Mouse (Mus musculus): Measurements from ENCODE around the gene 1700008O03Rik. TPM values are rescaled to one million over a fixed set of nuclear protein-coding genes. Genes with fewer than 3 reads are reported as not detected.

1700008O03Rik gene
- not detected for polyA plus RNA-seq (2017; shearing (Covaris generic))

DNA sequence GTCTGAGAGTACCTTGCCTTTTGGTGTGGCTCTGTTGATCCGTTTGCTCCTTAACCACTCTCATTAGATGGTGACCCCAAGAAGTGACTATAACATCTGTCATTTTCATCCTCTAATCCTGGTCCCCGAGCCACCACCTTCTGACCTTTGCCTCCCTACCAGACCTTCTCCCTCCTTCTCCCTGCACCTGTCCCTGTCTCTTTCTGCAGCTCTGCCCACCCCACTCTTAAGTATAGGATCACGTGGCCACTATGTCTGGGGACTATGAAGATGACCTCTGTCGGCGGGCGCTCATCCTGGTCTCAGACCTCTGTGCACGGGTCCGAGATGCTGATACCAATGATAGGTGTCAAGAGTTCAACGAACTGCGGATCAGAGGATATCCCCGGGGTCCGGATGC is at the start of gene 1700008O03Rik:
Gene 1700008O03Rik, minus strand, starts transcription at position 101 of the 400 bp plus-strand sequence.

GRCm38 (mm10) chr7:44428968-44429521 is 43.4 kb upstream of the 1700008O03Rik start, which contains the start of gene Lrrc4b:
TSS of gene Lrrc4b (plus strand) at chr7:44429018.

DNA sequence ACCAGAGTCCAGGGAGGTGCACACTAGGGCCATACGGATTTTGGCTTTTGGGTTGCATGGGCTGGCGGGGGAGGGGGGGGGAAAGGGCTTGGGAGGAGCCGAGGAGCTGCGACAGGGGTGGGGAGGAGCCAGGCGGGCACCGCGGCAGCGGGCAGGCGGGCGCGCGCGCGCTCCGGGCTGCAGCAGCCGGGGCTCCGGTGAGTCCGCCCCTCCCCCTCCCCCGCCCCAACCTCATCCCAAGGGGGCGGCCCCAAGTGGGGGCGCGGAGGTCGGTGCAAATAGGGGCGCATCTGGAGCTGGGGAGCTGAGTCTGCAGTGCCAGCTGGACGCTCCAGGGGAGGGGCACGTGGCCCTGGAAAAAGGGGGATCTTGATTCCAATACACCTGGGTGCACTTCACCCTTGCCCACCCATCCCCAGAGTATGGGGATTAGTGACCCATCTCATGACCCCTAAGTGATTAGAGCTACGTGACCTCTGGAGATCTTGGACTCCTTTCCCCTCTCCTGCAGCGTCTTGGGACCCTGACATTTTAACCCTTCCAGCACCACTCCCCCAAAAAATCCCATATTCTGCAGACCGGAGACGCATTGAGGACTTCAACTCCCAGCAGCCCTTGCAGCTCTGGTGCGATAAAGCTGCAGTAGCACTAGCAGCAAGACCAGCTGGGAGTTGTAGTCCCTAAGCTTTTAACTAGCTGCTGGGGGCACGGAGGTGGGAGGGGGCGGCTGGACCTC is 1.5 kb downstream of the 1700008O03Rik start, which contains the start of gene Syt3:
Gene Syt3, plus strand, starts transcription at position 123 of the 736 bp plus-strand sequence.

Other genes with a start within 250 kb of the 1700008O03Rik start
- gene Klk1b16, start 249.1 kb downstream of the 1700008O03Rik start, polyA plus RNA-seq (2017; shearing (Covaris generic)): not detected
- gene Klk1b24, start 197.6 kb downstream of the 1700008O03Rik start, polyA plus RNA-seq (2017; shearing (Covaris generic)): not detected
- not detected for gene Klk1b3, start 187.6 kb downstream of the 1700008O03Rik start, polyA plus RNA-seq (2017; shearing (Covaris generic))
- gene Klk1b4, start 178.4 kb downstream of the 1700008O03Rik start, polyA plus RNA-seq (2017; shearing (Covaris generic)): not detected
- gene Klk1b5, start 169.9 kb downstream of the 1700008O03Rik start, polyA plus RNA-seq (2017; shearing (Covaris generic)): not detected
- not detected for gene Klk1, start 160.5 kb downstream of the 1700008O03Rik start, polyA plus RNA-seq (2017; shearing (Covaris generic))
- not detected for gene Gm36864, start 149.6 kb downstream of the 1700008O03Rik start, polyA plus RNA-seq (2017; shearing (Covaris generic))
- gene 1700028J19Rik, start 139.1 kb downstream of the 1700008O03Rik start, polyA plus RNA-seq (2017; shearing (Covaris generic)): 0.85 TPM
- 192 TPM for gene 2410002F23Rik, start 139.1 kb downstream of the 1700008O03Rik start, polyA plus RNA-seq (2017; shearing (Covaris generic))
- gene Acp4, start 128.4 kb downstream of the 1700008O03Rik start, polyA plus RNA-seq (2017; shearing (Covaris generic)): not detected
- not detected for gene Gm15517, start 124.4 kb downstream of the 1700008O03Rik start, polyA plus RNA-seq (2017; shearing (Covaris generic))
- gene Clec11a, start 78.9 kb downstream of the 1700008O03Rik start, polyA plus RNA-seq (2017; shearing (Covaris generic)): 0.12 TPM
- gene Shank1, start 75.6 kb downstream of the 1700008O03Rik start, polyA plus RNA-seq (2017; shearing (Covaris generic)): 0.47 TPM
- gene Syt3, start 1.7 kb downstream of the 1700008O03Rik start, polyA plus RNA-seq (2017; shearing (Covaris generic)): 0.77 TPM
- gene Lrrc4b, start 43.2 kb upstream of the 1700008O03Rik start, polyA plus RNA-seq (2017; shearing (Covaris generic)): not detected
- gene Aspdh, start 79.6 kb upstream of the 1700008O03Rik start, polyA plus RNA-seq (2017; shearing (Covaris generic)): not detected
- 71.6 TPM for gene Josd2, start 82.2 kb upstream of the 1700008O03Rik start, polyA plus RNA-seq (2017; shearing (Covaris generic))
- gene Emc10, start 110.7 kb upstream of the 1700008O03Rik start, polyA plus RNA-seq (2017; shearing (Covaris generic)): 178 TPM
- 1.00 TPM for gene Fam71e1, start 110.8 kb upstream of the 1700008O03Rik start, polyA plus RNA-seq (2017; shearing (Covaris generic))
- gene Mybpc2, start 138.8 kb upstream of the 1700008O03Rik start, polyA plus RNA-seq (2017; shearing (Covaris generic)): not detected
- 0.17 TPM for gene Spib, start 146.3 kb upstream of the 1700008O03Rik start, polyA plus RNA-seq (2017; shearing (Covaris generic))
- 42.7 TPM for gene Pold1, start 163.0 kb upstream of the 1700008O03Rik start, polyA plus RNA-seq (2017; shearing (Covaris generic))
- 201 TPM for gene Nr1h2, start 168.1 kb upstream of the 1700008O03Rik start, polyA plus RNA-seq (2017; shearing (Covaris generic))
- gene Napsa, start 186.6 kb upstream of the 1700008O03Rik start, polyA plus RNA-seq (2017; shearing (Covaris generic)): 0.76 TPM
- gene Kcnc3, start 204.8 kb upstream of the 1700008O03Rik start, polyA plus RNA-seq (2017; shearing (Covaris generic)): 0.36 TPM